Mouse (Mus musculus) adipocyte (in vitro differentiated cells): ENCODE data around the gene Eya2.
"Not testable (repeated sequence)": the region's sequence is repeated elsewhere in the genome, so short reads cannot be mapped to it uniquely, and the experiment has no call there.

ENCODE experiments used
- DNase-seq: peaks from one replicate; pipeline ENCODE4 v3.0.0-alpha.2; 2016; ENCODE audit warnings: low spot score

Eya2 gene

GRCm38 (mm10) chr2:165594907-165595675 lies at the start of gene Eya2:
Gene Eya2, plus strand, starts transcription at chr2:165595032.
- DNase-seq, result no peak

- no peak for DNase-seq
Measured at GRCm38 (mm10) chr2:165545687-165546086, 49.1 kb upstream of the Eya2 start.

- no peak for DNase-seq
Measured at GRCm38 (mm10) chr2:165546341-165546740, 48.5 kb upstream of the Eya2 start.

- peak; percentile 24 for DNase-seq
Measured at GRCm38 (mm10) chr2:165547410-165547809, 47.4 kb upstream of the Eya2 start.

- DNase-seq, result no peak
Measured at GRCm38 (mm10) chr2:165548627-165549026, 46.2 kb upstream of the Eya2 start.

- not testable (repeated sequence) for DNase-seq
Measured at GRCm38 (mm10) chr2:165550410-165550809, 44.4 kb upstream of the Eya2 start.

GRCm38 (mm10) chr2:165554066-165554465 lies 40.8 kb upstream of the Eya2 start:
- DNase-seq, result no peak

- DNase-seq, result no peak
Measured at GRCm38 (mm10) chr2:165557278-165557677, 37.6 kb upstream of the Eya2 start.

- DNase-seq, result no peak
Measured at GRCm38 (mm10) chr2:165558916-165559315, 35.9 kb upstream of the Eya2 start.

- DNase-seq, result no peak
Measured at GRCm38 (mm10) chr2:165559506-165560235, 35.2 kb upstream of the Eya2 start.

GRCm38 (mm10) chr2:165561861-165562260 lies 33.0 kb upstream of the Eya2 start:
- no peak for DNase-seq

GRCm38 (mm10) chr2:165563298-165564058 lies 31.4 kb upstream of the Eya2 start:
- no peak for DNase-seq

- DNase-seq, result no peak
Measured at GRCm38 (mm10) chr2:165564101-165564500, 30.7 kb upstream of the Eya2 start.

GRCm38 (mm10) chr2:165564620-165565019 lies 30.2 kb upstream of the Eya2 start:
- no peak for DNase-seq

GRCm38 (mm10) chr2:165566898-165567297 lies 27.9 kb upstream of the Eya2 start:
- no peak for DNase-seq

GRCm38 (mm10) chr2:165567820-165568219 lies 27.0 kb upstream of the Eya2 start:
- no peak for DNase-seq

GRCm38 (mm10) chr2:165568911-165569310 lies 25.9 kb upstream of the Eya2 start:
- no peak for DNase-seq

GRCm38 (mm10) chr2:165571216-165571778 lies 23.5 kb upstream of the Eya2 start:
- no peak for DNase-seq

- DNase-seq, result no peak
Measured at GRCm38 (mm10) chr2:165583044-165583443, 11.8 kb upstream of the Eya2 start.

- DNase-seq, result no peak
Measured at GRCm38 (mm10) chr2:165583518-165583917, 11.3 kb upstream of the Eya2 start.

GRCm38 (mm10) chr2:165584563-165584962 lies 10.3 kb upstream of the Eya2 start:
- no peak for DNase-seq

GRCm38 (mm10) chr2:165590742-165591141 lies 4.1 kb upstream of the Eya2 start:
- DNase-seq, result no peak
